Mouse (Mus musculus) heart, embryonic 11.5 days (tissue): Measurements from ENCODE around the gene Cuedc1. TPM values are rescaled to one million over a fixed set of nuclear protein-coding genes. Genes with fewer than 3 reads are reported as not detected.
"Not testable (repeated sequence)": the region's sequence is repeated elsewhere in the genome, so short reads cannot be mapped to it uniquely, and the experiment has no call there.

Experiments used
- ATAC-seq: fragments of 200-750 bp; cut with Nextera tagmentation; replicated peaks from 2 replicates; pipeline ENCODE4 v1.8.0; 2017; ENCODE audit warnings: moderate library complexity; ENCODE audit not compliant: insufficient number of reproducible peaks, low FRiP score, low TSS enrichment
- H3K27ac ChIP-seq: fragments of 300-500 bp; sonication (generic); 2 replicates; pipeline ENCODE4 v1.5.1; 2014; ENCODE audit warnings: mild to moderate bottlenecking, low read depth, low read length
- H3K27me3 ChIP-seq: fragments of 300-500 bp; sonication (generic); 2 replicates; pipeline ENCODE4 v1.6.1; 2014; ENCODE audit warnings: mild to moderate bottlenecking, low read length, mixed read lengths; ENCODE audit not compliant: control insufficient read depth, insufficient read depth
- H3K36me3 ChIP-seq: fragments of 300-500 bp; sonication (generic); 2 replicates; pipeline ENCODE4 v1.6.1; 2014; ENCODE audit warnings: mild to moderate bottlenecking, low read length, moderate library complexity, mixed read lengths; ENCODE audit not compliant: control insufficient read depth, insufficient read depth
- H3K4me1 ChIP-seq: fragments of 300-500 bp; sonication (generic); 2 replicates; pipeline ENCODE4 v1.6.1; 2014; ENCODE audit warnings: low read length; ENCODE audit not compliant: control insufficient read depth, insufficient read depth
- H3K4me2 ChIP-seq: fragments of 300-500 bp; sonication (generic); 2 replicates; pipeline ENCODE4 v1.6.1; 2014; ENCODE audit warnings: mild to moderate bottlenecking, moderate library complexity
- H3K4me3 ChIP-seq: fragments of 300-500 bp; sonication (generic); 2 replicates; pipeline ENCODE4 v1.5.1; 2014; ENCODE audit warnings: low read depth, low read length
- H3K9ac ChIP-seq: fragments of 300-500 bp; sonication (generic); 2 replicates; pipeline ENCODE4 v1.6.1; 2014; ENCODE audit warnings: mild to moderate bottlenecking, low read depth, low read length, moderate library complexity
- H3K9me3 ChIP-seq: fragments of 300-500 bp; sonication (generic); replicated peaks from 2 replicates; pipeline ENCODE4 v1.6.1; 2016; ENCODE audit warnings: low read length; ENCODE audit not compliant: control insufficient read depth
- WGBS: fragments of 180-500 bp; shearing (Covaris S2); extraction: QIAGEN DNeasy Blood & Tissue Kit; methylation state at CpG from one replicate; pipeline ENCODE4 v1.1.7; 2014; ENCODE audit not compliant: insufficient replicate concordance; 5-methylcytosine and 5-hydroxymethylcytosine counted together
- polyA plus RNA-seq: library from polyadenylated mRNA; unstranded; fragments of >200 nt; fragmentation: Nextera tagmentation; extraction: Ambion mirVana; gene quantifications from 2 replicates; pipeline ENCODE4 v1.2.1, GENCODE M21; 2014

The Cuedc1 gene
- polyA plus RNA-seq, 1 experiment from 2014 or later: 11.7 TPM

GRCm38 (mm10) chr11:88206576-88206975, 108.7 kb downstream of the Cuedc1 start:
- H3K4me2 ChIP-seq, H3K9me3 ChIP-seq, H3K4me3 ChIP-seq, H3K9ac ChIP-seq, ATAC-seq, H3K27ac ChIP-seq, H3K27me3 ChIP-seq: not testable (repeated sequence)
- Histone ChIP-seq H3K4me1 (peaks cover 21% of the 10 kb centered on the region), H3K36me3 (peaks cover 11% of the 10 kb centered on the region)
- WGBS: 84% methylated on average over 8 of the region's 8 CpGs

GRCm38 (mm10) chr11:88207697-88208096, 109.8 kb downstream of the Cuedc1 start:
- no peak overlapping the region for H3K9ac ChIP-seq
- WGBS: 96% methylated on average over 2 of the region's 2 CpGs
- H3K36me3 ChIP-seq: peaks cover 11% of the 10 kb centered on the region

GRCm38 (mm10) chr11:88211824-88212582, 114.1 kb downstream of the Cuedc1 start:
- Histone ChIP-seq H3K27ac (no peak overlapping the region), H3K27me3 (no peaks in the 10 kb centered on the region), H3K9ac (no peak overlapping the region), H3K9me3 (no peaks in the 10 kb centered on the region), H3K4me2 (no peak overlapping the region), H3K36me3 (peaks cover 11% of the 10 kb centered on the region), H3K4me3 (no peak overlapping the region), H3K4me1 (peaks cover 16% of the 10 kb centered on the region)
- ATAC-seq: no peak
- WGBS: 79% methylated on average over 5 of the region's 5 CpGs

More at GRCm38 (mm10) chr11:88207697-88208096, 109.8 kb downstream of the Cuedc1 start:
- Histone ChIP-seq H3K27ac (no peak overlapping the region), H3K27me3 (no peaks in the 10 kb centered on the region), H3K4me2 (no peak overlapping the region), H3K4me3 (no peak overlapping the region), H3K9me3 (no peaks in the 10 kb centered on the region), H3K4me1 (peaks cover 12% of the 10 kb centered on the region)
- ATAC-seq: no peak

GRCm38 (mm10) chr11:88213757-88214156, 115.9 kb downstream of the Cuedc1 start:
- Histone ChIP-seq H3K9ac (no peak overlapping the region), H3K36me3 (peaks cover 11% of the 10 kb centered on the region), H3K4me3 (no peak overlapping the region), H3K9me3 (no peaks in the 10 kb centered on the region), H3K4me2 (no peak overlapping the region), H3K27ac (no peak overlapping the region), H3K27me3 (no peaks in the 10 kb centered on the region), H3K4me1 (peaks cover 16% of the 10 kb centered on the region)
- no peak for ATAC-seq
- WGBS: 55% methylated on average over 6 of the region's 6 CpGs

- Histone ChIP-seq H3K9me3 (no peaks in the 10 kb centered on the region), H3K4me3 (no peak overlapping the region), H3K4me2 (no peak overlapping the region; the same call in 1 of the 2 replicates), H3K4me1 (peaks cover 16% of the 10 kb centered on the region), H3K27me3 (no peaks in the 10 kb centered on the region), H3K36me3 (peaks cover 11% of the 10 kb centered on the region), H3K27ac (peak overlapping the region; percentile 54), H3K9ac (peak overlapping the region; percentile 43; the same call in 1 of the 2 replicates)
- WGBS: 51% methylated on average over 21 of the region's 21 CpGs
- ATAC-seq: peak; percentile 46; the same call in 1 of the 2 replicates
Measured at GRCm38 (mm10) chr11:88214881-88215831, 117.3 kb downstream of the Cuedc1 start.

GRCm38 (mm10) chr11:88216231-88216685, 118.4 kb downstream of the Cuedc1 start:
- Histone ChIP-seq H3K36me3 (0 out of 2 replicates have a peak, but pooled peaks cover 2% of the 10 kb centered on the region), H3K4me1 (peaks cover 16% of the 10 kb centered on the region), H3K4me2 (peak overlapping the region; percentile 48), H3K9me3 (no peaks in the 10 kb centered on the region), H3K4me3 (no peak overlapping the region), H3K27me3 (no peaks in the 10 kb centered on the region), H3K27ac (no peak overlapping the region), H3K9ac (no peak overlapping the region)
- ATAC-seq: no peak
- 22% methylated on average over 10 of the region's 10 CpGs for WGBS

GRCm38 (mm10) chr11:88218155-88218554, 120.3 kb downstream of the Cuedc1 start:
- H3K4me2 ChIP-seq: no peak overlapping the region
- H3K9ac ChIP-seq: no peak overlapping the region
- no peak overlapping the region for H3K4me3 ChIP-seq
- H3K9me3 ChIP-seq: no peaks in the 10 kb centered on the region
- no peak for ATAC-seq
- 54% methylated on average over 6 of the region's 6 CpGs for WGBS
- no peaks in the 10 kb centered on the region for H3K36me3 ChIP-seq
- H3K27ac ChIP-seq: no peak overlapping the region
- H3K27me3 ChIP-seq: no peaks in the 10 kb centered on the region
- peaks cover 16% of the 10 kb centered on the region for H3K4me1 ChIP-seq

GRCm38 (mm10) chr11:88218586-88218985, 120.7 kb downstream of the Cuedc1 start:
- no peak overlapping the region for H3K4me2 ChIP-seq
- H3K36me3 ChIP-seq: no peaks in the 10 kb centered on the region
- peaks cover 16% of the 10 kb centered on the region for H3K4me1 ChIP-seq
- ATAC-seq: no peak
- no peaks in the 10 kb centered on the region for H3K9me3 ChIP-seq
- H3K27ac ChIP-seq: no peak overlapping the region
- H3K9ac ChIP-seq: no peak overlapping the region
- 42% methylated on average over 7 of the region's 7 CpGs for WGBS
- H3K4me3 ChIP-seq: no peak overlapping the region
- H3K27me3 ChIP-seq: no peaks in the 10 kb centered on the region
